8 mouse cellular contexts compared by ENCODE assay signal in the genomic region with DNA sequence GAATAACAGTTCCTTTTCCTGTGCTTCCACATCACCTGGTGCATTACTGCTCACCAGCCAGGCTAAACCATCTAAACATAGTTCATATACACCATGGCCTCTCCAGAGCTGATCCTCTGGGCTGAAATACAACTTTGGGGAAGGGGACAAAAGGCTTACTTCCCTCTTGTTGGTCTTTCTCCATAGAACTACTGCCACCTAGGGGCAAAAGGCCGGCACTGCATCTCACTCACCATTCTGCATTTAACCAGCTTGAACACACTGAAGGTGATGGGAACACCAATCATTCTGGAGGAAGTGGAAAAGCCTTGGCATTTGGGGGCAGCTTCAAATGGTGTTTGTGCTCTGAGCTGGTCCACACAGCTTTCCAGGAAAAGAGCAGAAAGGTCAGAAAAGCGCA. TPM values are rescaled to one million over a fixed set of nuclear protein-coding genes. Genes with fewer than 3 reads are reported as not detected.
DNase-seq lines count a peak whose midpoint lies in the region; ATAC-seq lines count a peak whose summit lies in the region.

No protein-coding gene starts in this region.

- peak; percentile 89 for DNase-seq in kidney, adult 18-20 months
- peak; percentile 77 to 86 for DNase-seq in cerebellum, postnatal 25 days
- peak; percentile 79 for DNase-seq in gastrocnemius, postnatal 10 days
- peak; percentile 93 for DNase-seq in limb, embryonic 11.5 days (ENCODE audit: low spot score)
- DNase-seq in naive thymus-derived CD4-positive, alpha-beta T cell, adult 2 months (ENCODE audit: low read depth), result peak; percentile 91

- H3K36me3 ChIP-seq in kidney, embryonic 14.5 days (ENCODE audit: control insufficient read depth, insufficient read depth, low read length), result peaks cover 30% of the 10 kb centered on the region
- H3K36me3 ChIP-seq in intestine, embryonic 15.5 days, result 0 out of 2 replicates have a peak, but pooled peaks cover 4% of the 10 kb centered on the region
- peaks cover 12% of the 10 kb centered on the region for H3K36me3 ChIP-seq in limb, embryonic 11.5 days (ENCODE audit: control insufficient read depth, insufficient read depth, low read length)
- peaks cover 4% of the 10 kb centered on the region; the same call in 1 of the 2 replicates for H3K36me3 ChIP-seq in stomach, embryonic 15.5 days

- H3K9ac ChIP-seq in kidney, embryonic 14.5 days (ENCODE audit: low read depth, low read length), result no peak overlapping the region
- no peak overlapping the region for H3K9ac ChIP-seq in intestine, embryonic 15.5 days
- no peak overlapping the region for H3K9ac ChIP-seq in limb, embryonic 11.5 days (ENCODE audit: low read length)
- no peak overlapping the region for H3K9ac ChIP-seq in stomach, embryonic 15.5 days

- peaks cover 18% of the 10 kb centered on the region for H3K4me1 ChIP-seq in kidney, embryonic 14.5 days (ENCODE audit: control insufficient read depth, insufficient read depth, low read length)
- peaks cover 31% of the 10 kb centered on the region for H3K4me1 ChIP-seq in intestine, embryonic 15.5 days (replicated peaks)
- H3K4me1 ChIP-seq in limb, embryonic 11.5 days (ENCODE audit: control insufficient read depth, insufficient read depth, low read length), result peaks cover 3% of the 10 kb centered on the region; the same call in 1 of the 2 replicates
- H3K4me1 ChIP-seq in stomach, embryonic 15.5 days, result peaks cover 25% of the 10 kb centered on the region

- ATAC-seq in kidney, embryonic 14.5 days (ENCODE audit: low FRiP score, low TSS enrichment), result no peak
- ATAC-seq in intestine, embryonic 15.5 days, result no peak
- ATAC-seq in limb, embryonic 11.5 days (ENCODE audit: insufficient number of reproducible peaks, low FRiP score, low TSS enrichment, low read depth), result no peak
- ATAC-seq in stomach, embryonic 15.5 days (ENCODE audit: insufficient read depth, low FRiP score, low read depth), result no peak

- no peak overlapping the region for H3K4me3 ChIP-seq in kidney, embryonic 14.5 days (ENCODE audit: low read length)
- no peak overlapping the region for H3K4me3 ChIP-seq in intestine, embryonic 15.5 days (replicated peaks)
- no peak overlapping the region for H3K4me3 ChIP-seq in limb, embryonic 11.5 days (ENCODE audit: low read depth, low read length)
- H3K4me3 ChIP-seq in stomach, embryonic 15.5 days (replicated peaks), result peak overlapping the region; percentile 80; the same call in 1 of the 2 replicates

- no peak overlapping the region for H3K27ac ChIP-seq in kidney, embryonic 14.5 days (ENCODE audit: low read depth, low read length)
- no peak overlapping the region for H3K27ac ChIP-seq in intestine, embryonic 15.5 days
- no peak overlapping the region for H3K27ac ChIP-seq in limb, embryonic 11.5 days (replicated peaks; ENCODE audit: low read depth, low read length)
- H3K27ac ChIP-seq in stomach, embryonic 15.5 days, result no peak overlapping the region

- no peaks in the 10 kb centered on the region for H3K9me3 ChIP-seq in kidney, embryonic 14.5 days (ENCODE audit: control insufficient read depth, low read length)
- no peaks in the 10 kb centered on the region for H3K9me3 ChIP-seq in intestine, embryonic 15.5 days
- no peaks in the 10 kb centered on the region for H3K9me3 ChIP-seq in limb, embryonic 11.5 days (ENCODE audit: control insufficient read depth, low read length)
- H3K9me3 ChIP-seq in stomach, embryonic 15.5 days, result no peaks in the 10 kb centered on the region

- no peak overlapping the region for H3K4me2 ChIP-seq in kidney, embryonic 14.5 days (replicated peaks; ENCODE audit: low read depth, low read length)
- 0 out of 2 replicates have a peak overlapping the region, but pooled peaks have one; percentile 77 for H3K4me2 ChIP-seq in intestine, embryonic 15.5 days (replicated peaks)
- H3K4me2 ChIP-seq in limb, embryonic 11.5 days (ENCODE audit: low read depth, severe bottlenecking), result no peak overlapping the region
- H3K4me2 ChIP-seq in stomach, embryonic 15.5 days, result 0 out of 2 replicates have a peak overlapping the region, but pooled peaks have one; percentile 86

- H3K27me3 ChIP-seq in kidney, embryonic 14.5 days (ENCODE audit: control insufficient read depth, insufficient read depth, low read length), result no peaks in the 10 kb centered on the region
- H3K27me3 ChIP-seq in intestine, embryonic 15.5 days (replicated peaks), result no peaks in the 10 kb centered on the region
- no peaks in the 10 kb centered on the region for H3K27me3 ChIP-seq in limb, embryonic 11.5 days (ENCODE audit: control insufficient read depth, insufficient read depth, low read length)
- H3K27me3 ChIP-seq in stomach, embryonic 15.5 days (replicated peaks), result no peaks in the 10 kb centered on the region

- WGBS in kidney, embryonic 14.5 days, result 27% methylated on average over 2 of the region's 2 CpGs
- WGBS in intestine, embryonic 15.5 days, result 34% methylated on average over 2 of the region's 2 CpGs
- 31% methylated on average over 2 of the region's 2 CpGs for WGBS in limb, embryonic 11.5 days
- WGBS in stomach, embryonic 15.5 days, result 29% methylated on average over 2 of the region's 2 CpGs

RNA-seq across cellular contexts. Expression of a gene that starts 2.5 kb away (rescaled TPM):
- polyA plus RNA-seq in kidney, embryonic 14.5 days (2014; fragmentation: Nextera tagmentation; extraction: Ambion mirVana), result 14.7 and 17.2 TPM in 2 replicates
- total RNA-seq in gastrocnemius, postnatal 10 days (2021), result 1 to 10 TPM; 8.0 to 8.3 TPM
- 88.5 and 103 TPM in 2 replicates for polyA plus RNA-seq in intestine, embryonic 15.5 days (2015; fragmentation: Nextera tagmentation; extraction: Ambion mirVana)
- 18.2 and 20.8 TPM in 2 replicates for polyA plus RNA-seq in limb, embryonic 11.5 days (2014; fragmentation: Nextera tagmentation; extraction: Ambion mirVana)
- 22.7 and 29.9 TPM in 2 replicates for polyA plus RNA-seq in stomach, embryonic 15.5 days (2015; fragmentation: Nextera tagmentation; extraction: Ambion mirVana)

RNA-seq across cellular contexts. Expression of a gene that starts 2.7 kb away (rescaled TPM):
- 201 and 312 TPM in 2 replicates for polyA plus RNA-seq in kidney, embryonic 14.5 days (2014; fragmentation: Nextera tagmentation; extraction: Ambion mirVana)
- total RNA-seq in gastrocnemius, postnatal 10 days (2021), result 10 to 100 TPM; 50.1 to 55.0 TPM
- polyA plus RNA-seq in intestine, embryonic 15.5 days (2015; fragmentation: Nextera tagmentation; extraction: Ambion mirVana), result 201 and 230 TPM in 2 replicates
- 402 and 403 TPM in 2 replicates for polyA plus RNA-seq in limb, embryonic 11.5 days (2014; fragmentation: Nextera tagmentation; extraction: Ambion mirVana)
- polyA plus RNA-seq in stomach, embryonic 15.5 days (2015; fragmentation: Nextera tagmentation; extraction: Ambion mirVana), result 215 and 219 TPM in 2 replicates

RNA-seq across cellular contexts. Expression of a gene that starts 46.8 kb away (rescaled TPM):
- 75.7 and 81.2 TPM in 2 replicates for polyA plus RNA-seq in kidney, embryonic 14.5 days (2014; fragmentation: Nextera tagmentation; extraction: Ambion mirVana)
- total RNA-seq in gastrocnemius, postnatal 10 days (2021), result 10 to 100 TPM; 72.4 to 74.5 TPM
- polyA plus RNA-seq in intestine, embryonic 15.5 days (2015; fragmentation: Nextera tagmentation; extraction: Ambion mirVana), result 65.8 and 69.7 TPM in 2 replicates
- polyA plus RNA-seq in limb, embryonic 11.5 days (2014; fragmentation: Nextera tagmentation; extraction: Ambion mirVana), result 78.0 and 80.0 TPM in 2 replicates
- polyA plus RNA-seq in stomach, embryonic 15.5 days (2015; fragmentation: Nextera tagmentation; extraction: Ambion mirVana), result 59.1 and 59.5 TPM in 2 replicates

Comparison
In these comparisons a context has a peak if more than half of its experiments do, and no peak if none do; other contexts are left out.
1. H3K4me2 ChIP-seq: peak in intestine, embryonic 15.5 days (single experiment) and stomach, embryonic 15.5 days (single experiment); none in kidney, embryonic 14.5 days (single experiment) and limb, embryonic 11.5 days (single experiment).
2. Peak in every context shown above with its lines, with median percentiles within 50 percentile points of each other: DNase-seq.